Mouse (Mus musculus): Measurements from ENCODE around the gene Acadsb.

Gene Acadsb

GRCm38 (mm10) chr7:131465117-131465601 is 54.8 kb downstream of the Acadsb start:
- no peak for DNase-seq (ENCODE audit: extremely low spot score, low read depth, low spot score)

- DNase-seq (ENCODE audit: extremely low spot score, low read depth, low spot score), result no peak
Observed at GRCm38 (mm10) chr7:131465735-131466134, 55.3 kb downstream of the Acadsb start.

- no peak for DNase-seq (ENCODE audit: extremely low spot score, low read depth, low spot score)
Observed at GRCm38 (mm10) chr7:131467312-131467711, 56.9 kb downstream of the Acadsb start.

GRCm38 (mm10) chr7:131469506-131469905 is 59.1 kb downstream of the Acadsb start:
- no peak for DNase-seq (ENCODE audit: extremely low spot score, low read depth, low spot score)

- DNase-seq (ENCODE audit: extremely low spot score, low read depth, low spot score), result no peak
Observed at GRCm38 (mm10) chr7:131471551-131471950, 61.1 kb downstream of the Acadsb start.

- no peak for DNase-seq (ENCODE audit: extremely low spot score, low read depth, low spot score)
Observed at GRCm38 (mm10) chr7:131477140-131477539, 66.7 kb downstream of the Acadsb start.

- no peak for DNase-seq (ENCODE audit: extremely low spot score, low read depth, low spot score)
Observed at GRCm38 (mm10) chr7:131478403-131478802, 68.0 kb downstream of the Acadsb start.
